Mouse (Mus musculus) mouse trophoblast stem cell (cell line): ENCODE data around the gene Bmp7.

Experiments
- in situ Hi-C, 2 experiments: fragments of 300-500 bp; cut with MseI, MboI; formaldehyde crosslinking; loops; 2 replicates in 1 of 2; 3 replicates in 1 of 2; pipeline ENCODE4 v1.15.1; 2025

The Bmp7 gene

DNA sequence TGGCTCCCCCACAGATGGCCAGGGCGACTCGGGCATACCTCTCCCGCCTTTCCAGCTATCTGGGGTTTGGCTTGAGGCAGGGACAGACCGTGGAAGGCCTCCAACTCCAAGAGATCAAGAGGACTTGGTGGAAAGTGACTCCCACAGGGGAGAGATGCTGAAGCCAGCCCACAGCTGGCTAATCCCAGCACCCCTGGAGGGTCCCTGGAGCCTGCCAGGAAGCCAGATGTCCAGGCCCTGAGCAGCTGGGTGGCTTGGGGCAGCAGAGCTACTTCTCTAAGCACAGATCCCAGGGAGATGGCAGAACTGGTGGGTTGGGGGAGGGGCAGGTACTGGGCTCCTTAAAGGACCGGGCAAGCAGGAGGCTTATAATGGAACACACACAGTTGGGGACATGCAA lies 28.4 kb downstream of the Bmp7 start:
- in situ Hi-C loops = no loop called here

GRCm38 (mm10) chr2:172911157-172911556 lies 29.0 kb downstream of the Bmp7 start:
- in situ Hi-C loops = no loop called here

DNA sequence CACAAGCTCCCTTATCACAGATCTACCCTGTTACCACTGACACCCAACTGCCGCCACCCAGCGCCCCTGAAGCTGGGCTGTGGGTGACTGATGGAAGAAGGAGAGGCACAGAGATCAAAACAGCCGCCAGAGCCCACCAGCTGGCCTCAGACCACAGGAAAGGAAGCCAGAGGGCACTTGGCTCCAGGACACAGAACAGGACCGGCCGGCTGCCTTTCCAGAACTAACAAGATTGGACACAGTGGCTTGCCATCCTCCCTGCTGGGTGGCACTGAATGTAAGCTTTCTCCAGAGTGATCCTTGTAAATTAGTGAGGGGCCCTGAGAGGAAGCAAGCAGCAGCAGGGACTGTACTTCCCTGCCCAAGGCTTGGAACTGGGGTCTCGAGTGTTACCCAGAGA lies 30.7 kb downstream of the Bmp7 start:
- in situ Hi-C loops = no loop called here

DNA sequence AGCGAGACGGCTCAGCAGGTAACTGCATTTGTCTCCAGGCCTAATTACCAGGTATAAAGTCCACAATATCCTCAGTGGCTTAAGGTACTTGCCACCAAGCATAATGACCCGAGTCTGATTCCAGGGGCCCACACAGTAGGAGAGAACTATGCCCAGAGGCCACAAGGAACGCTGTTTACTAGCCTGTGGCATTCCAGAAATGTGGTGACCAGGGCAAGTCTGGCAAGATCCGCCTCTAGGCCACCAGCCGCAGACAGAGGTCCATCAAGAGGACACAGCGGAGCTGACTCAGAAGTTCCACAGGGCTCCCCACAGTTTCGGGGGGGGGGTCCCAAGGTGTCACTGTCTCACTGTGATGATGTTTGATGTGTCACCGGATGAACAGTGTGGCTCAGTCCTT lies 34.0 kb downstream of the Bmp7 start:
- in situ Hi-C loops = no loop called here

GRCm38 (mm10) chr2:172905057-172905456 lies 35.1 kb downstream of the Bmp7 start:
- in situ Hi-C loops = no loop called here

DNA sequence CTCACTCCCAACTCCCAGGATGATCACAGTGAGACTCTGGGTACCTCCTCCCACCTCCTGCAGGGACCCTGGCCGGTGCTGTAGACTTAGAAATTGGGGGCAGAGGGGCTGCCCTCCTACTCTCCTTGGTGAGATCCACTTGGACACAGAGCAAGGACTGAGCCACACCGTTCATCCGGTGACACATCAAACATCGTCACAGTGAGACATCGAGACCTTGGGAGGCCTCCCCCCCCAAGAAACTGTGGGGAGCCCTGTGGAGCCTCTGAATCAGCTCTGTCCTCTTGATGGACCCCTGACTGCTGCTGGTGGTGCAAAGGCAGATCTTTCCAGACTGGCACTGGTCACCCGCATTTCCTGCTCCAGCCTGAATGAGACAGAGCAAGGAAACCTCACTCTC lies 35.5 kb downstream of the Bmp7 start:
- in situ Hi-C loops = no loop called here

GRCm38 (mm10) chr2:172903523-172903922 lies 36.6 kb downstream of the Bmp7 start:
- in situ Hi-C loops = no loop called here

DNA sequence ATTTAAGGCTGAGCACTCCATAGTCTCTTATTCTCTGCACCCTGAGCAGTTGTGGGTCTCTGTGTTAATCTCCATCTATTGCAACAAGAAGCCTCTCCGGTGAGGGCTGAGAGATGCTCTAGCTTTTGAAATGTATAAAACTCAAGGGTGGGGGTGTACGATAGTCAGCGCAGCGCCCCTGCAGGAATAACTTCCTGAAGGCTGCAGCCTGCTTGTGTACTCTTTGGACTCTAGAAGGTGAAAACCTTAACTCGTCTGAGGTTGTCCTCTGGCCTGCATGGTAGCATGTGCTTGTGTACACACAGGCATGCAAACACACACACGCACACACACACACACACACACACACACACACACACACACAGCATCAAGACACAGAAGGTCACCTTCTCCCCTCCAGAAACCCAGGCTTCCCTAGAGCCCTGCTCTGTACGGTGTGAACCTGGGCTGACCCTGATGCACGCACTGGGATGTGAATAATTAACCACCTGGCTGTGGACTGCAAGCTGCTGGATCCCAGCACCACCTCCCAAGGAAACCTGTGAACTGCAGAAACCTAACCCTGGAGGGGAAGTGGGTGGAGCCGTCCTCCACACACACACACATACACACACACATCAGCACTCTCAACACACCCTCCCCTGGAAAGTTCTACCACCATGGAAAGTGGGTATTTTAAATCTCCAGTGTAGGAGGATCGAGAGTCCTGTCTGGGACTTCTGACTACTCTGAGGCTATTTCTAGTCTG lies 39.0 kb downstream of the Bmp7 start:
- in situ Hi-C loops = no loop called here

DNA sequence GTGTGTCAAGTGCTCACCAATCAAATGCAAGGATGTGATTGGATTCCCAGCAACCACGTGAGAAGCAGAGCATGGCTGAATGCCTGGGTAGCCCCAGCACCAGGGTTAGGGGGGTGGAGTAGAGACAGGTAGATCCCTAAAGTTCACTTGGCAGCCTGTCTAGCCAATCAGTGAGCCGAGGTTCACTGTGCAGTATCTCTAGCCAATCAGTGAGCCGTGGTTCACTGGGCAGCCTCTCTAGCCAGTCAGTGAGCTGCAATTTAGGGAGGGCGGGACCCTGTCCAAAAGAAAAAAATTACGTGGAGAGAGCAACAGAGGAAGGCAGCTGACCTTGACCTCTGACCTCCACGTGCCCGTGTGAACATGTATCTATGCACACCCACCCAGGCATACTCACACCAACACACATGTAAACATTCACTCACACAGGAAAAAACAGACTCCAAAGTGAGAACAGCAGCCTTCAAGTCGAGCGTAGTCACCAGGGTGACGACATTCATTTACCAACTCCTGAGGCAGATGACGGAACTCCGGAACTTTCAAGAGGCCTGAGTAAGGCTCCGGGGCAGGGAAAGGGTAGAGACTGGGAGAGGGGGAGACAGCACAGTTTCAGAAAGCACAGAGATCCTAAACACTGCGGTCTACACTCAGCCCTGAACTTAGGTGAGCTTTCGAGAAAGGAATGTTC lies 50.2 kb downstream of the Bmp7 start:
- in situ Hi-C loops = no loop called here

DNA sequence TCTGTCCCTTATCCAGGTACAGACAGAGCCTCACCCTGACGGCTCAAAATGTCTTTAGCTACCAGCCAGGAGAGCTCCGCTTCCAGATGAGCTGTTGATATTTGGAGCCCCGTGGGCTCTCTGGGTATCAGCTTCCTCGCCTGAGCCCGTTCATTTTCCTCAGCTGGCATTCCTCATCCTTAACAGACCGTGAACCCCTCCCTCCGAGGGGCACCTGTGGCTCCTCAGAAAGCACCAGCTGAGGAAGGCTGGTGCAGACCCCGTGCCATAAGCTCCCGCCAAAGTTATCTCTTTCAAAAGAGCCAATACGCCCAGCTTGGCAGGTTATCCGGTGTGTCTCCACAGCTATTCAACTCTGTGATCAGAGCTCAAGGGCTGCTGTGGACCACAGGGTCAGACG lies 50.9 kb downstream of the Bmp7 start:
- in situ Hi-C loops = no loop called here

GRCm38 (mm10) chr2:172888147-172888546 lies 52.0 kb downstream of the Bmp7 start:
- in situ Hi-C loops = no loop called here

GRCm38 (mm10) chr2:172885861-172886260 lies 54.3 kb downstream of the Bmp7 start:
- in situ Hi-C loops = no loop called here

GRCm38 (mm10) chr2:172884584-172884983 lies 55.5 kb downstream of the Bmp7 start:
- in situ Hi-C loops = no loop called here

DNA sequence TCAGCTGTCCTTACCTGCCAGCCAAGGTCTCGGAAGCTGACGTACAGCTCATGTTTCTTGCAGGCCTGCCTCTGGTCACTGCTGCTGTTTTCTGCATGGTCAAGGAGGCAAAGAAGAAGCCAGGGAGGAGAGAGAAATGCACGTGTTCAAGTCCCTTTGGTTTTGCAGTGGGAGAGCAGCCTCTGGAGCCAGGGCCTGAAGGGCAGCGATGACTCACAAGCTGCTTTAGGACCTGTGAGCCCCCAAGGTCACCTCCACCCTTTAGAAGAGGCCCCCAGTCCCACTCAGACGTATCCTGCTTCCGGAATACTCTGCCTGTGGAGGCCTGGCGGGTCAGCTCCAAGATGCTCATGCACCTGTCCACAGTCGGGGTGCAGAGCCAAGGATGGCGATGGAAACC lies 64.9 kb downstream of the Bmp7 start:
- in situ Hi-C loops = no loop called here

DNA sequence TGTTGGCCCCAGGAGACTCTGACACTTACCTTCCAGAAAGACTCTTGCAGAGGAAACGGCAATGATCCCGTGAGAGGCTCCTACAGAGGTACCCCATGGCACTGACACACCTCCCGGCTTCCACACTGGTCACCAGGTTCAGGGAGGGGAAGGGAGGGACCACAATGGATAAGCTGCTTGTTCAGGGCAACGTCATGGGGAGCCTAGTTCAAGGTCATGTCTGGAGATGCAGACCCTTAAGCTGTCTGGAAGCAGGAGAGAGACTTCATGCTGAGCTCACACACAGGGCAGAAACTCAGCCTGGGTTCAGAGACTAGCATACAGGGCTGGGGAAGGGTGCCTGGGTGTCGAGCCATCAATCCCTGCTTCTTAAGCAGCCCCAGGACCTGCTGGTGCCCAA lies 73.8 kb downstream of the Bmp7 start:
- in situ Hi-C loops = no loop called here

- in situ Hi-C loops = no loop called here
Measured at GRCm38 (mm10) chr2:172865165-172865564, 75.0 kb downstream of the Bmp7 start.

- in situ Hi-C loops = no loop called here
Measured at GRCm38 (mm10) chr2:172864566-172864965, 75.6 kb downstream of the Bmp7 start.

- in situ Hi-C loops = no loop called here
Measured at GRCm38 (mm10) chr2:172863469-172863856, 76.7 kb downstream of the Bmp7 start.

GRCm38 (mm10) chr2:172862850-172863468 lies 77.2 kb downstream of the Bmp7 start:
- in situ Hi-C loops = no loop called here

- in situ Hi-C loops = no loop called here
Measured at GRCm38 (mm10) chr2:172862424-172862823, 77.7 kb downstream of the Bmp7 start.

DNA sequence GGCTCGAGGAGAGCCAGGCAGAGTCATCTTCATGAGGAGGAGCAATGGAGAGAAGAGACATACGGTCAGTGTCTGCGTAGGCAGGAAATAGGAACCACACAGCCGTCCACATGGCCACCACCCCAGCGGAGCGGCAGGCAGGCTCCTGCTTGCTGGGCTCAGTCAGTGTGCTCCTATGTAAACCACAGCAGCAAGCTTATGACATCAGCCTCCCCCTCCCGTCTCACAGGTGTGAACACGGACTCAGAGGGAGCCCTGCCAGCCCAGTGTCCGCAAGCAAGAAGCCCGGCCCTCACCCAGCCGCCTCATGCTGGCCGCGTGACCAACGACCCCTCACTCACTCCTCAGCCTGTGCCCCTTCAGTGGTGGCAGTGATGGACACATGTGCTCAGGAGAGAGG lies 78.5 kb downstream of the Bmp7 start:
- in situ Hi-C loops = no loop called here

DNA sequence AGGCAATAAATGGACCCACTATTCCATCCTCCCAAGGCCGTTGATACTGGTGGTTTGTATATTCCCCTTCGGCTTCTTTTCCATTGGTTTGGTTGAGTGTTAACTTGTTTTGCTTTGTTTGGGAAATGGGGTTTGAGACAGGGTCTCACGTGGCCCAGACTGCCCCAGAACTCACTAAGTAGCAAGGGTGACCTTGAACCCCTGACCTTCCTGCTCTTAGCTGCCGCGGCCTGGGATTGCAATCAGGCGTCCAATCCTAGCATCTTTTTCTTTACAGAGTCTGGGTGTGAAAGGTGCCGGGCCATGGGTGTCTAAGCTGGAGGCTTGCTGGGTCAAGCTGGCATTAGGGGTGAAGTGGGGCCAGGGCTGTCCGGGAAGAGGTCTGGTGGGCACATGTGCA lies 79.5 kb downstream of the Bmp7 start:
- in situ Hi-C loops = no loop called here

- in situ Hi-C loops = no loop called here
Measured at GRCm38 (mm10) chr2:172860104-172860503, 80.0 kb downstream of the Bmp7 start.
